Mouse (Mus musculus): Measurements from ENCODE around the gene Map3k7.

The Map3k7 gene

GRCm38 (mm10) chr4:32057102-32057501, 93.2 kb downstream of the Map3k7 start:
- DNase-seq (ENCODE audit: low spot score in 2 of 2), result peak in 1 of 2 experiments; percentile 39

DNA sequence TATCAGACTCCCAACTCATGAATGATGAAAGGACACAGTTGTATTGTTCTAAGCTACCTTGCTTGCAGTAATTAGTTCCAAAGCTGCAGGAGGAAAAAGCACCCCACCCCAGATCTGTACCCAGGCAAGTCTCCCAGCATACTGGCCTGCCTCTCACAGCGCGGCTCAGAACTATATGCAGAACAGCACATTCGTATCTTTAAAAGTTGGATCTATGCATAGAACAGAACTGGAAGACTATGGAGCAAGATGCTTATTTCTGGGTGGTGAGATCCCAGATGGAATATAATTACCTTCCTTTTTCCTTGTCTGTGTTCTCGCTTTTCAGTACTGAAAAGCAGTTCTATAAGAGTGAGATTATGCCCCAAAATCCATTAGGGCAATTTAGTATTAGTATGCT, 96.8 kb downstream of the Map3k7 start:
- DNase-seq (ENCODE audit: low spot score in 2 of 2), result peak in 1 of 2 experiments; percentile 66

GRCm38 (mm10) chr4:32062381-32063059, 98.6 kb downstream of the Map3k7 start:
- DNase-seq (ENCODE audit: low spot score in 2 of 2), result no peak

- DNase-seq (ENCODE audit: low spot score in 2 of 2), result no peak
Measured at GRCm38 (mm10) chr4:32063291-32063690, 99.4 kb downstream of the Map3k7 start.

Measured in right cerebral cortex, postnatal 10 days (tissue).